Mouse (Mus musculus) MEL (cell line): ENCODE results near the gene Wipf1. TPM values are rescaled to one million over a fixed set of nuclear protein-coding genes. Genes with fewer than 3 reads are reported as not detected.

Experiments used
- DNase-seq: peaks from one replicate; pipeline ENCODE4 v3.0.0; 2011; ENCODE audit warnings: low read depth, low spot score
- H3K27ac ChIP-seq: 2 replicates; pipeline ENCODE4 v1.5.1; 2012; ENCODE audit warnings: low read depth, mild to moderate bottlenecking, control low read depth, low read length, moderate library complexity; ENCODE audit not compliant: control insufficient read depth
- H3K27me3 ChIP-seq, 2 experiments: fragments of 150-350 bp in 1 of 2; sonication (generic) in 1 of 2; 2 replicates each; pipeline ENCODE4 v1.6.1; 2012; ENCODE audit warnings: low read length in 2 of 2, mild to moderate bottlenecking in 2 of 2, improper control_type of control experiment in 1 of 2, moderate library complexity in 1 of 2; ENCODE audit not compliant: insufficient read depth in 2 of 2, control insufficient read depth in 1 of 2
- H3K36me3 ChIP-seq, 2 experiments: 2 replicates each; pipeline ENCODE4 v1.6.1; 2012 to 2014; ENCODE audit warnings: low read length in 2 of 2, improper control_type of control experiment in 1 of 2, inconsistent platforms in 1 of 2, mild to moderate bottlenecking in 1 of 2; ENCODE audit not compliant: insufficient read depth in 2 of 2, control insufficient read depth in 1 of 2
- H3K4me1 ChIP-seq, 2 experiments: fragments of 150-350 bp in 1 of 2; sonication (generic) in 1 of 2; 2 replicates each; pipeline ENCODE4 v1.6.1; 2012; ENCODE audit warnings: low read length in 2 of 2, improper control_type of control experiment in 1 of 2, mild to moderate bottlenecking in 1 of 2; ENCODE audit not compliant: insufficient read depth in 2 of 2, control insufficient read depth in 1 of 2
- H3K4me3 ChIP-seq, 2 experiments: fragments of 150-350 bp in 1 of 2; sonication (generic) in 1 of 2; 2 replicates each; pipeline ENCODE4 v1.5.1; 2012; ENCODE audit warnings: low read depth in 2 of 2, low read length in 2 of 2, mild to moderate bottlenecking in 2 of 2, moderate library complexity in 2 of 2, control low read depth in 1 of 2, improper control_type of control experiment in 1 of 2; ENCODE audit not compliant: control insufficient read depth in 1 of 2, insufficient read depth in 1 of 2
- H3K79me2 ChIP-seq: 2 replicates; pipeline ENCODE4 v1.6.1; 2012; ENCODE audit warnings: mild to moderate bottlenecking, low read length, moderate library complexity; ENCODE audit not compliant: control insufficient read depth, poor library complexity, insufficient read depth
- H3K9ac ChIP-seq: 2 replicates; pipeline ENCODE4 v1.6.1; 2012; ENCODE audit warnings: low read depth, mild to moderate bottlenecking, control low read depth, low read length, moderate library complexity; ENCODE audit not compliant: control insufficient read depth, poor library complexity, severe bottlenecking
- H3K9me3 ChIP-seq: fragments of 150-350 bp; sonication (generic); replicated peaks from 2 replicates; pipeline ENCODE4 v1.6.1; 2012; ENCODE audit warnings: mild to moderate bottlenecking, low read length, improper control_type of control experiment, moderate library complexity; ENCODE audit not compliant: insufficient read depth
- CHD1 ChIP-seq: IDR thresholded peaks from 2 replicates; pipeline ENCODE4 v1.6.1; 2012; ENCODE audit warnings: low read depth, mild to moderate bottlenecking, inconsistent platforms, low read length, improper control_type of control experiment
- CTCF ChIP-seq, 3 experiments: IDR thresholded peaks in 2 of 3; conservative IDR thresholded peaks in 1 of 3; 2 replicates each; pipeline ENCODE4 v1.5.1; 2011 to 2012; ENCODE audit warnings: low read length in 3 of 3, low read depth in 2 of 3, mild to moderate bottlenecking in 2 of 3, improper control_type of control experiment in 1 of 3, inconsistent platforms in 1 of 3, mixed read lengths in 1 of 3, moderate library complexity in 1 of 3; ENCODE audit not compliant: control insufficient read depth in 1 of 3, insufficient read depth in 1 of 3, poor library complexity in 1 of 3, severe bottlenecking in 1 of 3
- E2F4 ChIP-seq: IDR thresholded peaks from 2 replicates; pipeline ENCODE4 v1.6.1; 2011; ENCODE audit warnings: low read depth, low read length, improper control_type of control experiment, borderline replicate concordance
- ELF1 ChIP-seq: IDR thresholded peaks from 2 replicates; pipeline ENCODE4 v1.6.1; 2014; ENCODE audit warnings: low read depth, mild to moderate bottlenecking, inconsistent platforms, low read length, improper control_type of control experiment, moderate library complexity
- EP300 ChIP-seq, 2 experiments: IDR thresholded peaks; 2 replicates each; pipeline ENCODE4 v1.6.1; 2011; ENCODE audit warnings: improper control_type of control experiment in 2 of 2, low read length in 2 of 2, low read depth in 1 of 2, mild to moderate bottlenecking in 1 of 2
- GATA1 ChIP-seq: IDR thresholded peaks from 2 replicates; pipeline ENCODE4 v1.6.1; 2011; ENCODE audit warnings: low read depth, low read length, improper control_type of control experiment
- JUND ChIP-seq: IDR thresholded peaks from 2 replicates; pipeline ENCODE4 v1.6.1; 2011; ENCODE audit warnings: low read depth, mild to moderate bottlenecking, improper control_type of control experiment, low read length
- KAT2A ChIP-seq: conservative IDR thresholded peaks from 2 replicates; pipeline ENCODE4 v1.6.1; 2012; ENCODE audit warnings: low read depth, low read length, improper control_type of control experiment, inconsistent platforms
- MAZ ChIP-seq: IDR thresholded peaks from 2 replicates; pipeline ENCODE4 v1.6.1; 2012; ENCODE audit warnings: low read depth, mild to moderate bottlenecking, inconsistent platforms, low read length, improper control_type of control experiment
- MEF2A ChIP-seq: IDR thresholded peaks from 2 replicates; pipeline ENCODE4 v1.6.1; 2014; ENCODE audit warnings: low read depth, mild to moderate bottlenecking, inconsistent platforms, low read length, improper control_type of control experiment; ENCODE audit not compliant: poor library complexity, insufficient replicate concordance, severe bottlenecking; ENCODE audit errors: extremely low read depth
- MXI1 ChIP-seq: IDR thresholded peaks from 2 replicates; pipeline ENCODE4 v1.6.1; 2011; ENCODE audit warnings: mild to moderate bottlenecking, low read depth, low read length, improper control_type of control experiment
- MYB ChIP-seq: IDR thresholded peaks from 2 replicates; pipeline ENCODE4 v1.6.1; 2011; ENCODE audit warnings: mild to moderate bottlenecking, low read depth, low read length, improper control_type of control experiment
- MYC ChIP-seq: IDR thresholded peaks from 2 replicates; pipeline ENCODE4 v1.6.1; 2011; ENCODE audit warnings: low read depth, mild to moderate bottlenecking, low read length, improper control_type of control experiment, moderate library complexity
- NELFE ChIP-seq: IDR thresholded peaks from 2 replicates; pipeline ENCODE4 v1.6.1; 2011; ENCODE audit warnings: low read depth, low read length, improper control_type of control experiment
- NRF1 ChIP-seq: IDR thresholded peaks from 2 replicates; pipeline ENCODE4 v1.6.1; 2014; ENCODE audit warnings: low read depth, mild to moderate bottlenecking, inconsistent platforms, low read length, improper control_type of control experiment, moderate library complexity; ENCODE audit not compliant: poor library complexity, insufficient read depth, severe bottlenecking
- POLR2A ChIP-seq, 2 experiments: IDR thresholded peaks; 2 replicates each; pipeline ENCODE4 v1.6.1; 2011 to 2012; ENCODE audit warnings: low read length in 2 of 2, mild to moderate bottlenecking in 2 of 2, control low read depth in 1 of 2, improper control_type of control experiment in 1 of 2, low read depth in 1 of 2, moderate library complexity in 1 of 2; ENCODE audit not compliant: control insufficient read depth in 1 of 2, insufficient read depth in 1 of 2, poor library complexity in 1 of 2
- POLR2AphosphoS2 ChIP-seq: IDR thresholded peaks from 2 replicates; pipeline ENCODE4 v1.6.1; 2011; ENCODE audit warnings: low read length, improper control_type of control experiment
- POLR2AphosphoS5 ChIP-seq: IDR thresholded peaks from 2 replicates; pipeline ENCODE4 v1.6.1; 2012; ENCODE audit warnings: low read depth, borderline replicate concordance, mild to moderate bottlenecking, inconsistent platforms, low read length, moderate library complexity, mixed read lengths
- RAD21 ChIP-seq: IDR thresholded peaks from 2 replicates; pipeline ENCODE4 v1.6.1; 2011; ENCODE audit warnings: mild to moderate bottlenecking, low read depth, low read length, improper control_type of control experiment
- RCOR1 ChIP-seq: IDR thresholded peaks from 2 replicates; pipeline ENCODE4 v1.6.1; 2012; ENCODE audit warnings: low read depth, mild to moderate bottlenecking, inconsistent platforms, low read length, improper control_type of control experiment
- SIN3A ChIP-seq: IDR thresholded peaks from 2 replicates; pipeline ENCODE4 v1.6.1; 2012; ENCODE audit warnings: low read length, improper control_type of control experiment, inconsistent platforms
- SMC3 ChIP-seq: IDR thresholded peaks from 2 replicates; pipeline ENCODE4 v1.6.1; 2011; ENCODE audit warnings: low read depth, low read length, improper control_type of control experiment
- TAL1 ChIP-seq: IDR thresholded peaks from 2 replicates; pipeline ENCODE4 v1.6.1; 2012; ENCODE audit warnings: mild to moderate bottlenecking, inconsistent platforms, low read length, moderate library complexity, mixed read lengths
- TCF12 ChIP-seq: IDR thresholded peaks from 2 replicates; pipeline ENCODE4 v1.6.1; 2014; ENCODE audit warnings: low read depth, mild to moderate bottlenecking, inconsistent platforms, low read length, improper control_type of control experiment, moderate library complexity
- UBTF ChIP-seq: IDR thresholded peaks from 2 replicates; pipeline ENCODE4 v1.6.1; 2012; ENCODE audit warnings: low read depth, mild to moderate bottlenecking, inconsistent platforms, low read length, improper control_type of control experiment, moderate library complexity, borderline replicate concordance; ENCODE audit not compliant: insufficient read depth
- USF2 ChIP-seq, 2 experiments: IDR thresholded peaks; 2 replicates each; pipeline ENCODE4 v1.6.1; 2011 to 2012; ENCODE audit warnings: improper control_type of control experiment in 2 of 2, low read length in 2 of 2, borderline replicate concordance in 1 of 2, inconsistent platforms in 1 of 2, low read depth in 1 of 2, mild to moderate bottlenecking in 1 of 2; ENCODE audit not compliant: insufficient read depth in 1 of 2
- ZC3H11A ChIP-seq: IDR thresholded peaks from 2 replicates; pipeline ENCODE4 v1.6.1; 2012; ENCODE audit warnings: low read depth, mild to moderate bottlenecking, inconsistent platforms, low read length, improper control_type of control experiment
- ZMIZ1 ChIP-seq: IDR thresholded peaks from 2 replicates; pipeline ENCODE4 v1.6.1; 2012; ENCODE audit warnings: low read depth, mild to moderate bottlenecking, inconsistent platforms, low read length, improper control_type of control experiment, moderate library complexity
- polyA plus RNA-seq, 2 experiments: library from polyadenylated mRNA; stranded (reverse) in 1 of 2; unstranded in 1 of 2; fragments of >175 nt in 1 of 2; fragments of >200 nt in 1 of 2; gene quantifications; 2 replicates each; pipeline versions ENCODE4 v1.2.1 to v1.2.4; 2012; ENCODE audit warnings: low replicate concordance in 2 of 2, low read depth in 1 of 2; ENCODE audit not compliant: insufficient read length in 2 of 2, insufficient read depth in 1 of 2, missing spikeins in 1 of 2
- total RNA-seq: library from RNA; depleted of rRNA; stranded (reverse); fragments of 300-350 nt; gene quantifications from 2 replicates; pipeline ENCODE4 v1.2.3, GENCODE M21; 2012

Wipf1 gene
- total and polyA plus RNA-seq, 3 experiments = 5.2 to 83.9 (median 27.1) TPM

GRCm38 (mm10) chr2:73496329-73496685, 33.2 kb downstream of the Wipf1 start:
- no peaks in the 10 kb centered on the region for H3K27me3 ChIP-seq
- peak overlapping the region; percentile 46 for H3K9ac ChIP-seq
- H3K36me3 ChIP-seq = peaks cover 0 to 18% of the 10 kb centered on the region in 2 experiments; a peak in 2 of 4 replicates
- TF ChIP-seq GATA1 (0 out of 2 replicates have a peak, but pooled peaks have one; percentile 17), ELF1 (no peak), MYB (no peak), CTCF (IDR thresholded peaks at IDR 0.05 in 2 of 3, conservative IDR thresholded peaks at IDR 0.05 in 1 of 3; ENCODE audit: control insufficient read depth in 1 of 3, insufficient read depth in 1 of 3, low read depth in 2 of 3, low read length in 3 of 3, poor library complexity in 1 of 3, severe bottlenecking in 1 of 3) (no peak), SIN3A (no peak), KAT2A (no peak), POLR2A (IDR thresholded peaks at IDR 0.05; ENCODE audit: control insufficient read depth in 1 of 2, insufficient read depth in 1 of 2, low read depth in 1 of 2, low read length in 2 of 2, poor library complexity in 1 of 2) (no peak), TAL1 (no peak), MXI1 (no peak)
- no peak for DNase-seq
- peak overlapping the region; percentile 59 for H3K27ac ChIP-seq
- peak overlapping the region; percentile 64 to 68 for H3K4me3 ChIP-seq
- H3K79me2 ChIP-seq = no peaks in the 10 kb centered on the region
- H3K9me3 ChIP-seq = no peaks in the 10 kb centered on the region
- H3K4me1 ChIP-seq = peaks cover 11 to 20% of the 10 kb centered on the region in 2 experiments

DNA sequence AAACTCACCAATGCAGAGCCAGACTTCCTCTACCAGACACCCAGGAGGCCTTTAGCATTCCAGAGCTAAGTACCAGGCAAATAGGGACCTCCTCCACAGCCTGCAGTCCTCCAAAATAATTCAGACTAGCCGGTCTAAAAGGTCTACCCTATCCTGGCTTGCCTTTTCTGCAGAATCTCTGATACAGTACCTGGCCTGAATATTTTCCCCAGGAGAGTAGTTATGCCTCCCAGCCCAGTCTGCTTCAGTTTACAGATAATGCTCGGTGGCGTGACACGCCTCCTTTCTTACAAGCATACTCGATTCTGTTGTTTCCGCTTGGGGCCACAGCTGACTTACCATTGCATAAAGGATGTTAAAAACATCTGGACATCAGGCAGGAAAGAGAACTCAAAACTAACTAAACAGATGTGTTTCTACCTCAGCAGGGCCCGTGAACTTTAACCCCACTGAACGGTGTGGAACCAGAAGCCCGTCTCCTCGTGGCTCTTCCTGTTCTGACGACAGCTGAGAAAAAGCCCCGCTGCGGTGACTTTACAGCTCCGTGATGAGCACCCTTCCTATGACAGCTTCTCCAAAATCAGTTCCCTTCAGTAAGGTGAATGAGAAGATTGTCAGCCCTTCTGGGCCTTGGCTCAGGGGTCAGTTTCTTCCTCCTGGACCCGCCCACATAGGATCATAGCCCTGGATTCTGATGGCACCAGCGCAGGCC, 33.8 kb downstream of the Wipf1 start:
- H3K9me3 ChIP-seq = no peaks in the 10 kb centered on the region
- peak overlapping the region; percentile 64 to 68 for H3K4me3 ChIP-seq
- TF ChIP-seq E2F4 (no peak), GATA1 (no peak), JUND (no peak), POLR2AphosphoS2 (no peak; the same call in 1 of the 2 replicates), MYC (0 out of 2 replicates have a peak, but pooled peaks have one; percentile 38), ZC3H11A (no peak), UBTF (no peak), TCF12 (peak; percentile 42; the same call in 1 of the 2 replicates), KAT2A (no peak), EP300 (IDR thresholded peaks at IDR 0.05; ENCODE audit: low read depth in 1 of 2, low read length in 2 of 2) (peak; percentile 28 to 56; a peak in 2 of 4 replicates), SIN3A (peak; percentile 78), TAL1 (no peak), MEF2A (no peak), MYB (no peak; the same call in 1 of the 2 replicates), NELFE (peak; percentile 40; the same call in 1 of the 2 replicates), CHD1 (no peak), USF2 (IDR thresholded peaks at IDR 0.05; ENCODE audit: borderline replicate concordance in 1 of 2, insufficient read depth in 1 of 2, low read depth in 1 of 2, low read length in 2 of 2) (no peak), NRF1 (no peak), RCOR1 (peak; percentile 6; the same call in 1 of the 2 replicates), MAZ (peak; percentile 70; the same call in 1 of the 2 replicates), MXI1 (peak; percentile 79), POLR2AphosphoS5 (no peak), ZMIZ1 (no peak), SMC3 (0 out of 2 replicates have a peak, but pooled peaks have one; percentile 8), RAD21 (no peak), ELF1 (no peak)

More for the DNA sequence above, 33.8 kb downstream of the Wipf1 start:
- Histone ChIP-seq H3K36me3 (peaks cover 0 to 18% of the 10 kb centered on the region in 2 experiments; a peak in 2 of 4 replicates), H3K27ac (peak overlapping the region; percentile 59), H3K79me2 (no peaks in the 10 kb centered on the region), H3K27me3 (no peaks in the 10 kb centered on the region), H3K9ac (peak overlapping the region; percentile 57), H3K4me1 (peaks cover 11 to 20% of the 10 kb centered on the region in 2 experiments)
- DNase-seq = peak; percentile 78
